15 mouse cellular contexts compared by ENCODE assay signal in genomic region chr19:32547396-32547795, GRCm38 (mm10). TPM values are rescaled to one million over a fixed set of nuclear protein-coding genes. Genes with fewer than 3 reads are reported as not detected.
A peak's percentile ranks its signal among the peaks of the same experiment; 100 is the strongest.
DNase-seq lines count a peak whose midpoint lies in the region; ATAC-seq and TF ChIP-seq lines count a peak whose summit lies in the region.
"Had no signal": no experiment of that assay in that cellular context is flagged by ENCODE, and none has a peak within 500 bp of the region (broad histone marks: within the 10 kb centered on the region; RNA-seq: fewer than 3 reads in every experiment).

No protein-coding gene starts in this region.

- POLR2A ChIA-PET in Patski (lab: Charles Lee) = no interaction called here

- no peaks in the 10 kb centered on the region for H3K4me1 ChIP-seq in heart, embryonic 10.5 days
- H3K4me1 ChIP-seq in intestine, postnatal 0 days (replicated peaks; ENCODE audit: control insufficient read depth, insufficient read depth, low read length) = no peaks in the 10 kb centered on the region
- no peaks in the 10 kb centered on the region for H3K4me1 ChIP-seq in forebrain, embryonic 12.5 days
- no peaks in the 10 kb centered on the region for H3K4me1 ChIP-seq in neural tube, embryonic 15.5 days
- H3K4me1 ChIP-seq: hindbrain, embryonic 13.5 days had no signal

- CTCF ChIA-PET in Patski (lab: Charles Lee) = interaction anchor here (1.8 kb wide), 1 partner anchor 14 kb away, joined by 6 read pairs; no protein-coding TSS in a partner anchor

- ATAC-seq in Patski = peak; percentile 70
- ATAC-seq in intestine, postnatal 0 days = peak; percentile 88
- no peak for ATAC-seq in forebrain, embryonic 12.5 days (ENCODE audit: low FRiP score)
- ATAC-seq in neural tube, embryonic 15.5 days (ENCODE audit: low FRiP score) = no peak

- H3K36me3 ChIP-seq in heart, embryonic 10.5 days = no peaks in the 10 kb centered on the region
- no peaks in the 10 kb centered on the region for H3K36me3 ChIP-seq in intestine, postnatal 0 days (ENCODE audit: control insufficient read depth, insufficient read depth)
- H3K36me3 ChIP-seq in forebrain, embryonic 12.5 days (replicated peaks) = no peaks in the 10 kb centered on the region
- no peaks in the 10 kb centered on the region for H3K36me3 ChIP-seq in neural tube, embryonic 15.5 days
- H3K36me3 ChIP-seq: embryonic facial prominence, embryonic 12.5 days; hindbrain, embryonic 13.5 days; limb, embryonic 13.5 days had no signal

- no peak overlapping the region for H3K9ac ChIP-seq in intestine, postnatal 0 days (ENCODE audit: low read depth, low read length)
- no peak overlapping the region for H3K9ac ChIP-seq in forebrain, embryonic 12.5 days
- H3K9ac ChIP-seq in neural tube, embryonic 15.5 days (replicated peaks) = no peak overlapping the region
- H3K9ac ChIP-seq: embryonic facial prominence, embryonic 12.5 days; hindbrain, embryonic 13.5 days; limb, embryonic 13.5 days had no signal

- TF ChIP-seq CTCF in Patski (IDR thresholded peaks at IDR 0.05) = no peak
- no peak for TF ChIP-seq CTCF in intestine, postnatal 0 days (IDR thresholded peaks at IDR 0.05; ENCODE audit: low read depth)

- H3K27ac ChIP-seq in heart, embryonic 10.5 days = no peak overlapping the region
- no peak overlapping the region for H3K27ac ChIP-seq in intestine, postnatal 0 days (ENCODE audit: low read depth, low read length)
- H3K27ac ChIP-seq in forebrain, embryonic 12.5 days = no peak overlapping the region
- no peak overlapping the region for H3K27ac ChIP-seq in neural tube, embryonic 15.5 days (replicated peaks)
- H3K27ac ChIP-seq: embryonic facial prominence, embryonic 12.5 days; hindbrain, embryonic 13.5 days; limb, embryonic 13.5 days had no signal

- H3K27me3 ChIP-seq in heart, embryonic 10.5 days (ENCODE audit: insufficient read depth, poor library complexity, severe bottlenecking) = no peaks in the 10 kb centered on the region
- H3K27me3 ChIP-seq in Patski = no peaks in the 10 kb centered on the region
- H3K27me3 ChIP-seq in intestine, postnatal 0 days (replicated peaks; ENCODE audit: control insufficient read depth, insufficient read depth, low read length) = no peaks in the 10 kb centered on the region
- H3K27me3 ChIP-seq in forebrain, embryonic 12.5 days = no peaks in the 10 kb centered on the region
- H3K27me3 ChIP-seq in neural tube, embryonic 15.5 days (replicated peaks) = no peaks in the 10 kb centered on the region
- H3K27me3 ChIP-seq: embryonic facial prominence, embryonic 12.5 days; hindbrain, embryonic 13.5 days; limb, embryonic 13.5 days had no signal

- peak; percentile 29 to 74 for DNase-seq in adrenal gland, adult (ENCODE audit: inconsistent age in 2 of 2, low spot score in 1 of 2)
- no peak for DNase-seq in adrenal gland, postnatal 10 days
- DNase-seq in heart, postnatal 10 days = peak; percentile 18 to 30
- DNase-seq in heart, embryonic 10.5 days (ENCODE audit: low spot score) = no peak
- peak; percentile 9 for DNase-seq in Patski (ENCODE audit: low read depth, low spot score)
- DNase-seq: cerebellum, adult 18-20 months; gastrocnemius, postnatal 10 days; kidney, postnatal 14 days; thymus, postnatal 36 days had no signal

- H3K4me2 ChIP-seq in intestine, postnatal 0 days (replicated peaks; ENCODE audit: low read depth) = no peak overlapping the region
- H3K4me2 ChIP-seq in forebrain, embryonic 12.5 days = no peak overlapping the region
- H3K4me2 ChIP-seq in neural tube, embryonic 15.5 days = no peak overlapping the region
- H3K4me2 ChIP-seq: embryonic facial prominence, embryonic 12.5 days; hindbrain, embryonic 13.5 days; limb, embryonic 13.5 days had no signal

- no peaks in the 10 kb centered on the region for H3K9me3 ChIP-seq in heart, embryonic 10.5 days
- no peaks in the 10 kb centered on the region for H3K9me3 ChIP-seq in intestine, postnatal 0 days (ENCODE audit: control insufficient read depth)
- H3K9me3 ChIP-seq in forebrain, embryonic 12.5 days = no peaks in the 10 kb centered on the region
- H3K9me3 ChIP-seq in neural tube, embryonic 15.5 days (replicated peaks) = no peaks in the 10 kb centered on the region
- H3K9me3 ChIP-seq: embryonic facial prominence, embryonic 12.5 days; hindbrain, embryonic 13.5 days; limb, embryonic 13.5 days had no signal

- no peak overlapping the region for H3K4me3 ChIP-seq in heart, embryonic 10.5 days
- H3K4me3 ChIP-seq in intestine, postnatal 0 days (ENCODE audit: low read depth, low read length) = no peak overlapping the region
- H3K4me3 ChIP-seq in forebrain, embryonic 12.5 days (replicated peaks) = no peak overlapping the region
- no peak overlapping the region for H3K4me3 ChIP-seq in neural tube, embryonic 15.5 days (replicated peaks)
- H3K4me3 ChIP-seq: embryonic facial prominence, embryonic 12.5 days; hindbrain, embryonic 13.5 days; limb, embryonic 13.5 days had no signal

- in situ Hi-C loops in Patski (cut with MboI; ENCODE audit: low pct_unique_long_range_greater_than_20kb) = no loop called here

- intact Hi-C loops in heart, postnatal 10 days (cut with DNase I) = no loop called here

- 65% methylated on average over 3 of the region's 3 CpGs for WGBS in heart, embryonic 10.5 days
- WGBS in intestine, postnatal 0 days = 33% methylated on average over 3 of the region's 3 CpGs
- 89% methylated on average over 3 of the region's 3 CpGs for WGBS in forebrain, embryonic 12.5 days
- WGBS in neural tube, embryonic 15.5 days = 75% methylated on average over 3 of the region's 3 CpGs

RNA-seq across cellular contexts. Expression of gene Papss2, which starts 48.2 kb away (rescaled TPM):
- 10 to 100 TPM; 24.5 to 34.6 TPM for total RNA-seq in adrenal gland, postnatal 10 days (2021)
- 10 to 100 TPM; 16.0 to 16.8 TPM for total RNA-seq in heart, postnatal 10 days (2021)
- polyA plus RNA-seq in heart, embryonic 10.5 days (2016; fragmentation: Nextera tagmentation; extraction: Ambion mirVana) = 6.6 and 12.2 TPM in 2 replicates
- polyA plus RNA-seq in Patski (2021) = 0.90 TPM
- polyA plus RNA-seq in intestine, postnatal 0 days (2015; fragmentation: Nextera tagmentation; extraction: Ambion mirVana) = 27.6 and 34.7 TPM in 2 replicates
- polyA plus RNA-seq in forebrain, embryonic 12.5 days (2016; fragmentation: Nextera tagmentation; extraction: Ambion mirVana) = 3.4 and 4.1 TPM in 2 replicates
- polyA plus RNA-seq in neural tube, embryonic 15.5 days (2015; fragmentation: Nextera tagmentation; extraction: Ambion mirVana) = 1.7 and 1.9 TPM in 2 replicates

Comparison
In these comparisons a context has a peak if more than half of its experiments do, and no peak if none do; other contexts are left out.
1. DNase-seq: peak in adrenal gland, adult (2 of 2), heart, postnatal 10 days (2 of 2) and Patski (single experiment); none in adrenal gland, postnatal 10 days (single experiment) and heart, embryonic 10.5 days (single experiment).
2. ATAC-seq: peak in Patski (single experiment) and intestine, postnatal 0 days (single experiment); none in forebrain, embryonic 12.5 days (single experiment) and neural tube, embryonic 15.5 days (single experiment).